Mouse (Mus musculus) bone marrow macrophage, adult 2 months (primary cell): Measurements from ENCODE around the gene Agap1.

Experiments used
- CTCF ChIP-seq: IDR thresholded peaks from 2 replicates; pipeline ENCODE4 v1.5.1; 2012; ENCODE audit warnings: low read depth, mild to moderate bottlenecking, low read length, moderate library complexity
- POLR2A ChIP-seq: IDR thresholded peaks from 2 replicates; pipeline ENCODE4 v1.6.1; 2012; ENCODE audit warnings: mild to moderate bottlenecking, low read depth, low read length, borderline replicate concordance

DNA sequence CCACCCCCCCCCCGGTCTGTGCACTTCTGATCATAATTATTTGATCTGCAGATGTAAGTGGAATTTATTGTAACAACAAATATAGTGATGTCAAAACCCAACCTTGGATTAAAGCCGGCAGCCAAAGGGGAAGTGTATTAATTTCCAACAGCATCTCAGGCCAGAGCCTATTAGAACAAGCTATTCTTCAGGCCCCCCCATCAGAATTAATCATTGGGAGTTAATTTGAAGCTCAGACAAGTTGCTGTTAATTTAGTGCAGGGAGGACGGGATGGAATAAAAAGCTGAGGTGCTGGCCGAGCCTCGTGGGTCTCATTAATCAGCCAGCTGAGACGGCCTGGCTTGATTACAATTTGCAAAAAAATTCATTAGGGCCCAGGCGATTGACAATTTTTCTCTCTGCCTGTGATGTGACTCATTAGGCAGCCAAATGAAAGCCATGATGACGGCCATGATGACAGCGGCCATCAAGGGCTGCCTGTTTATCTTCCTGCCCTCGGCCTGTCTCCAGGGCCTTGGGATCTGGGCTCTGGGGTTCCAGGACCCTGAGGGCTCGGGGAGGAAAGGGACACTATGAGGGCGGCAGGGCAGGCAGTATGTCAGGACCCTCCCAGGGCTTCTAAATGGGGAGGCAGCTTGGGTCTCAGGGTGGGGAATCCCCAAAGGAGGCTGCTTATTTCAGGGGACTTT is 471.0 kb downstream of the Agap1 start:
- TF ChIP-seq POLR2A = no peak
- no peak for TF ChIP-seq CTCF
